Mouse (Mus musculus) frontal cortex, adult 2 months (tissue): ENCODE measurements around the gene Wdr90. TPM values are rescaled to one million over a fixed set of nuclear protein-coding genes. Genes with fewer than 3 reads are reported as not detected.
A peak's percentile ranks its signal among the peaks of the same experiment; 100 is the strongest.
"Not testable (repeated sequence)": the region's sequence is repeated elsewhere in the genome, so short reads cannot be mapped to it uniquely, and the experiment has no call there.

ENCODE experiments used
- DNase-seq, 2 experiments: peaks; one replicate each; pipeline ENCODE4 v3.0.0; 2022; ENCODE audit warnings: low spot score in 1 of 2; ENCODE audit errors: extremely low spot score in 1 of 2
- polyA plus RNA-seq: library from polyadenylated mRNA; depleted of rRNA; stranded (reverse); fragments of >200 nt; gene quantifications from 2 replicates; pipeline ENCODE4 v1.2.3, GENCODE M21; 2012; rRNA removed

Gene Wdr90
- polyA plus RNA-seq, 1 experiment, result 39.7 TPM

- DNase-seq, result no peak
Measured at GRCm38 (mm10) chr17:25809606-25810340, 51.5 kb downstream of the Wdr90 start.

- peak; percentile 81 to 92 for DNase-seq
Measured at GRCm38 (mm10) chr17:25808789-25809605, 52.3 kb downstream of the Wdr90 start, which contains the start of gene Fbxl16. TSS of gene Fbxl16 (plus strand) at chr17:25809085.

- DNase-seq, result no peak
Measured at GRCm38 (mm10) chr17:25808028-25808427, 53.3 kb downstream of the Wdr90 start.

- DNase-seq, result not testable (repeated sequence)
Measured at GRCm38 (mm10) chr17:25807452-25807851, 53.8 kb downstream of the Wdr90 start.

- no peak for DNase-seq
Measured at GRCm38 (mm10) chr17:25806507-25806906, 54.8 kb downstream of the Wdr90 start.

GRCm38 (mm10) chr17:25802825-25803517, 58.3 kb downstream of the Wdr90 start:
- DNase-seq, result peak; percentile 87 to 88

GRCm38 (mm10) chr17:25801029-25801428, 60.3 kb downstream of the Wdr90 start:
- peak in 1 of 2 experiments; percentile 89 for DNase-seq

- peak in 1 of 2 experiments; percentile 75 for DNase-seq
Measured at GRCm38 (mm10) chr17:25796951-25797369, 64.3 kb downstream of the Wdr90 start, which contains the start of gene Metrn. TSS of gene Metrn (minus strand) at chr17:25797136.

- DNase-seq, result no peak
Measured at GRCm38 (mm10) chr17:25796211-25796771, 65.0 kb downstream of the Wdr90 start.

- peak; percentile 59 to 66 for DNase-seq
Measured at GRCm38 (mm10) chr17:25795609-25796092, 65.7 kb downstream of the Wdr90 start, which contains the start of gene AC134908.4. TSS of gene AC134908.4 (minus strand) at chr17:25795659.

GRCm38 (mm10) chr17:25794998-25795397, 66.3 kb downstream of the Wdr90 start:
- DNase-seq, result no peak

Other genes with a start within 250 kb of the Wdr90 start
- gene Gng13, start 144.3 kb downstream of the Wdr90 start, polyA plus RNA-seq, result 330 and 335 TPM in 2 replicates
- gene Chtf18, start 134.1 kb downstream of the Wdr90 start, polyA plus RNA-seq, result 2.5 and 2.9 TPM in 2 replicates
- gene Rpusd1, start 133.8 kb downstream of the Wdr90 start, polyA plus RNA-seq, result 98.8 and 117 TPM in 2 replicates
- gene Mslnl, start 125.5 kb downstream of the Wdr90 start, polyA plus RNA-seq, result 0.16 and 0.88 TPM in 2 replicates
- 2.9 and 3.0 TPM in 2 replicates for gene Msln, start 107.1 kb downstream of the Wdr90 start, polyA plus RNA-seq
- gene Narfl, start 87.7 kb downstream of the Wdr90 start, polyA plus RNA-seq, result 35.9 and 38.5 TPM in 2 replicates
- gene Haghl, start 75.8 kb downstream of the Wdr90 start, polyA plus RNA-seq, result 223 and 246 TPM in 2 replicates
- 0.06 and 0.08 TPM in 2 replicates for gene Ccdc78, start 74.9 kb downstream of the Wdr90 start, polyA plus RNA-seq
- 158 and 169 TPM in 2 replicates for gene Fam173a, start 68.6 kb downstream of the Wdr90 start, polyA plus RNA-seq
- 1.4 and 2.0 TPM in 2 replicates for gene AC134908.4, start 65.8 kb downstream of the Wdr90 start, polyA plus RNA-seq
- gene Metrn, start 64.4 kb downstream of the Wdr90 start, polyA plus RNA-seq, result 159 and 186 TPM in 2 replicates
- 604 and 691 TPM in 2 replicates for gene Fbxl16, start 52.4 kb downstream of the Wdr90 start, polyA plus RNA-seq
- 34.8 and 40.0 TPM in 2 replicates for gene Wdr24, start 37.9 kb downstream of the Wdr90 start, polyA plus RNA-seq
- gene Jmjd8, start 32.6 kb downstream of the Wdr90 start, polyA plus RNA-seq, result 65.0 and 65.6 TPM in 2 replicates
- gene Stub1, start 28.1 kb downstream of the Wdr90 start, polyA plus RNA-seq, result 272 and 292 TPM in 2 replicates
- 106 and 111 TPM in 2 replicates for gene Rhbdl1, start 24.2 kb downstream of the Wdr90 start, polyA plus RNA-seq
- 41.5 and 43.1 TPM in 2 replicates for gene Gm20683, start 19.7 kb downstream of the Wdr90 start, polyA plus RNA-seq
- gene Rhot2, start 16.6 kb downstream of the Wdr90 start, polyA plus RNA-seq, result 101 and 122 TPM in 2 replicates
- 28.8 and 34.5 TPM in 2 replicates for gene Mcrip2, start 7.3 kb upstream of the Wdr90 start, polyA plus RNA-seq
- gene Mettl26, start 13.6 kb upstream of the Wdr90 start, polyA plus RNA-seq, result 74.9 and 79.9 TPM in 2 replicates
- gene Wfikkn1, start 19.4 kb upstream of the Wdr90 start, polyA plus RNA-seq, result 0.61 and 0.64 TPM in 2 replicates
- gene Rab40c, start 58.2 kb upstream of the Wdr90 start, polyA plus RNA-seq, result 63.6 and 75.2 TPM in 2 replicates
- gene Pigq, start 83.4 kb upstream of the Wdr90 start, polyA plus RNA-seq, result 141 and 146 TPM in 2 replicates
- gene Nhlrc4, start 83.5 kb upstream of the Wdr90 start, polyA plus RNA-seq, result 0.30 and 1.0 TPM in 2 replicates
- gene A930017K11Rik, start 91.1 kb upstream of the Wdr90 start, polyA plus RNA-seq, result 0.40 and 0.54 TPM in 2 replicates
- gene Capn15, start 124.3 kb upstream of the Wdr90 start, polyA plus RNA-seq, result 48.5 and 52.9 TPM in 2 replicates
- 98.1 and 98.7 TPM in 2 replicates for gene Rab11fip3, start 208.1 kb upstream of the Wdr90 start, polyA plus RNA-seq
- 39.6 and 41.5 TPM in 2 replicates for gene Decr2, start 228.8 kb upstream of the Wdr90 start, polyA plus RNA-seq
- 9.2 and 10.1 TPM in 2 replicates for gene Nme4, start 234.1 kb upstream of the Wdr90 start, polyA plus RNA-seq